Mouse (Mus musculus) E14TG2a.4 (cell line): Measurements from ENCODE around the gene Lrp8.

Experiments
- CTCF ChIP-seq: conservative IDR thresholded peaks from 2 replicates; pipeline ENCODE4 v1.5.1; 2014; ENCODE audit warnings: low read length
- NANOG ChIP-seq: IDR thresholded peaks from 2 replicates; pipeline ENCODE4 v1.6.1; 2014; ENCODE audit warnings: borderline replicate concordance, low read length, mixed read lengths
- POU5F1 ChIP-seq: IDR thresholded peaks from 2 replicates; pipeline ENCODE4 v1.6.1; 2014; ENCODE audit warnings: low read length, borderline replicate concordance

- TF ChIP-seq CTCF, result no peak
- no peak for TF ChIP-seq POU5F1
- TF ChIP-seq NANOG, result no peak
Measured at GRCm38 (mm10) chr4:107803351-107804106, 1.5 kb downstream of the Lrp8 start.
